Mouse (Mus musculus) kidney, postnatal 25 days (tissue): ENCODE results near the gene Atp11a.

Experiments
- DNase-seq, 2 experiments: peaks; one replicate each; pipeline ENCODE4 v3.0.0; 2021; ENCODE audit warnings: mixed read lengths in 2 of 2

Gene Atp11a

DNA sequence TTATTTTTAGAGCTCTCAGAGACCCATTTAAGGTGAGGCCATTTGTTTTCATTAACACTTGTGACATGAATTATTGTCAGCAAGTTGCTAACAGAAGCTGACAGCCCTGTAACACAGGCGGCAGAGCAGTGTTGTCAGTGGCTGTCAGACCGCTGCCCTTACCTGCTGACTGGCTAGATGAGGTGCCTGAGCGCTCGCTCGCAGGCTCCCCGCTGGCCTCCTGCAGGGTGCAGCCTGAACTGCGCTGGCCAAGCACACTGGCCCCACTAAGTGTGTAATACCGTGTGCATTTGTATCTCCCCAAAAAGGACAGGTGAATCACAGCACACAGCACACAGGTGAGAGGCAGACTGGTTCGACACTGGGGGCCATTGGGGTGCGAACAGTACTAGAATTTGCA is 67.7 kb downstream of the Atp11a start:
- no peak for DNase-seq

DNA sequence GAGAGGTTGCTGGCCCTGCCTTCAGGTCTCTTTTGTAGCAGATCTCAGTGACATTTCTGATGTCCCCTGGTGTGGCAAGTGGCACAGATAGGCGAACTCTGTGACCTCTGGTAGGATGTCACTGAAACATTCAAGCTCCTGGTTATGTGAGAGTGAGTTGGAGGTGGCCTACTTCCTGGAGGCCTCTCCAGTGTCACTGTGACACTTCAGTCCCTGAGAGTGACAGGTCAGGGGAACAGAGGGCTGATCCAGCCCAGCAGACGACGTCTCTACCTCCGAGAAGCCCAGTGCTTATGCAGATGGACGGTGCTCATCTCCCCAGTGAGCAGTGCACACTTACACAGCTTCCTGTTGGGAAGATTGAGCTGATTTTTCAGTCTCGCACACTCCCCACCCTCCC is 68.4 kb downstream of the Atp11a start:
- no peak for DNase-seq

DNA sequence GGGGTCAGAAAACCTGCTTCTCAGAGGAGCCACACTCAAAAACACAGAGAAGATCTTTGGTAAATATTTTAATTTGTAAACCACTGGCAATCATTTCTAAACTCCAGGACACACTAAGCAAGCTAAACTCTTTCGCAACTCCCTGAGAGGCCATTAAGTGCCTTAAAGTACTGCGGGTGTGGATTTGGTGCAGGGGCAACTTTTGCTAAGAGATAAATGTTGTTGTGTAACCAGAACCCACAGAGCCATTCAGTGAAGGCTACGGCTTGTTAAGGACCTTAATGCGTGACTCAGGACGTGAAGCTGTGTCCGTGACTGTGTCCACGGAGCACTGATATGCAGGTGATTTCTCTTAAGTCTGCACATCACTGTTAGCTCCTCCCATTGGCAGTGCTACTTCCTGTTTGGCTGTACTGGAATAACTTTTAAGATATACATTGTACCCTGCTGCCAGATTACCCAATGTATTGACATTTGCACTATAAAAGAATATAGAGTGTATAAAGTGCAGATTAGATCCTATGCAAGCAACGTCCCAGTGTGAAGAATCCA is 68.9 kb downstream of the Atp11a start:
- no peak for DNase-seq

DNA sequence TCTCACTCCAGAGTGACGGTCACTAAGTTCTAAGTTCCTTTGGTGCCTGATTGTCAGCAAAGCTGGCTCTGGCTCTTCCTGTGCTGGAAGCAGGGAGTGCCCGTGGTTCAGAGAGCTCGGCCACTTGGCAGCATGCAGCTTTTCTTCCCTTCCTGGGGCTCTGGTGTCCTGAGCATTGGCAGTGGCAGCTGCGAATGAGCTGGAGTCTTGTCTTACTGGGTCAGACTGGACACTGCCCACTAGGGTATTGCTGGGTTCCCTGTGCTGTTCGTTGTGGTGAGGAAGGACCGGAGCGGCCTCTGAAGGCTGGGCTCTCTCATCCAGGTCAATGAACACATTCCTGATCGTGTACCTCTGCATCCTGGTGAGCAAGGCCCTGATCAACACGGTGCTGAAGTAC is 70.3 kb downstream of the Atp11a start:
- DNase-seq, result no peak

DNA sequence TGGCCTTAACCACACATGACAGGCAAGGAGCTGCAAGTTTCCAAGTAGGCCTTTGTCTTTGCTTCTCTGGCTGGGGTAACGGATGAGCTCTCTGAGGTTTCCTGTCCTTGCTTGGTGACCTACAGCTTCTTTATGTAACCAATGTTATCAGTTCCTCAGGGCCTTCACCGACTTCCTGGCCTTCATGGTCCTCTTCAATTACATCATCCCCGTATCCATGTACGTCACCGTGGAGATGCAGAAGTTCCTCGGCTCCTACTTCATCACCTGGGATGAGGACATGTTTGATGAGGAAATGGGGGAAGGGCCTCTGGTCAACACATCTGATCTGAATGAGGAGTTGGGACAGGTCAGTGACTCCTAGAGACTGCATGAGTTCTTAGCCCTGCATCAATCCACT is 71.5 kb downstream of the Atp11a start:
- no peak for DNase-seq

DNA sequence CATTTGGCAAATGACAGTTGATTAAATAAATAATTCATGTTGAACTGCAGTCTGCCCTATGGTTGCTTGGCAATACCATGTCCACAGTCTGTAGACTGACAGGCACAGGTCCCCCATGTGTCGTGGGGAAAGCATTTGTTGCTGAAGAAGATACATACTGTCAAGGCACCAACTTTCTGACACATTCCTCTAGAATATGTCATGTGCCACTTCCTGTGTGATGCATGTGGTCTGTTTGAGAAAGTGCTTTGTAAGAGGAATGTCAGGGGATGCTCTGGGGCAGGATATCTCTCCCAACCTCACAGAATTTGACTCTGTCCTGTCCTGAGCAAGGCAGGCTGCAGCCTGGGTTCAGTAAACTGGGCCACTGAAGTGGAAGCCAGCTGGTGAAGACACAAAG is 72.6 kb downstream of the Atp11a start:
- no peak for DNase-seq

DNA sequence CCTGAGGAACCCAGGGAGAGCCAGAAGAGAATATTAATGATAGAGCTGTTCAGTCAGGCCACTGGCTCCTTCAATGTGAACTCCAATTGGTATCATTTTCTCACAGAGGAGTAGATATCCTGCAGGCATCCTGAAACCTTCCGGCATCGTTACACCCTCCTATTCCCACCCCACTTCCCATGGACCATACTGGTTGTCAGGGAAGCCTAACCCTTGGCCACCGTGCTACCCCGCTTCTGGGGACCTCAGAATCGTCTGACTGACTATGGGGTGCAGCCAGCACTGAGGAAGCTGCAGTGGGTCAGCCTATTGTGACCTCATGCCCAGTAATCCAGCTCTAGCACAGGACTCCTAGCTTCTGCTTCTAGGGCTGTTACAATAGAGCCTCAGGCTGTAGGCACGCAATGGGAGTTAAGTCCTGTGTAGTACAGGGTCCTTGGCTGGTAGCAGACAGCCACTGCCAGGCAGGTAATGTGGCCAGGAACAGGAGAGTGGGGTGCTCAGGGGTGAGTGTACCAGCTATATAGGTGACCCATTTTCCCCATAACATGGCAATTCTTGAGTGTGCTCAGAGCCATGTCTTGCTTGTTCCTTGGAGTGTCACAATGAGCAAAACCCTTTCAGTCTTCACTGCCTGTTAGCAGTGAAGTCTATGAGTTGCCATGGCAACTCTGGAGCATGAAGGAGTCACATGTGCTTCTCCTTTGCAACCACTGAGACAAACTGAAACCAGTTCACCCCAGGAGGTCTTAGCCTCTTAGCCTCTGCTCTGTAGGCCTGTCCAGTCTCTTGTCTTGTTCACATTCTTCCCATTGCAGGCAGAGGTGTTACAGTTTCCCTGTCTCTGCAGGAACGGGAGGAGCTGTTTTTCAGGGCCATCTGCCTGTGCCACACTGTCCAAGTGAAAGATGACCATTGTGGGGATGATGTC is 75.1 kb downstream of the Atp11a start:
- no peak for DNase-seq

DNA sequence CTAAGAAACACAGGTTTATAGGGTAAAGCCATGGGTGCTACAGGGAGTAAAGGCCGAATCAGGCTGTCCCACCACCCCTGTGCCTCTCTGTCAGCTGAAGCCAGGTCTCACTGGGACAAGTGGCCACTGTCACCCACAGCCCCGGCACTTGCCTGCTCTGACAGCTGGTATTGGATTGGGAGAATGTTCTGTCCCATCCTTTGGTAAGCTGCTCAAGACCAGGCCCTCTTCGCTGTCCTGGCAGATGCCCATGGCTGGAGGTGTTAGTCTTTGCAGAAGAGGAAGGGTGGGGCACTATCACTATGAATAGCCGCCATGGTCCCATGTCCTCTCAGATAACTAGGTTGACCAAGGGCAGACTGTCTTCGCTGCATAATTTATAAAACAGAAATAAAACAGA is 76.8 kb downstream of the Atp11a start:
- no peak for DNase-seq

DNA sequence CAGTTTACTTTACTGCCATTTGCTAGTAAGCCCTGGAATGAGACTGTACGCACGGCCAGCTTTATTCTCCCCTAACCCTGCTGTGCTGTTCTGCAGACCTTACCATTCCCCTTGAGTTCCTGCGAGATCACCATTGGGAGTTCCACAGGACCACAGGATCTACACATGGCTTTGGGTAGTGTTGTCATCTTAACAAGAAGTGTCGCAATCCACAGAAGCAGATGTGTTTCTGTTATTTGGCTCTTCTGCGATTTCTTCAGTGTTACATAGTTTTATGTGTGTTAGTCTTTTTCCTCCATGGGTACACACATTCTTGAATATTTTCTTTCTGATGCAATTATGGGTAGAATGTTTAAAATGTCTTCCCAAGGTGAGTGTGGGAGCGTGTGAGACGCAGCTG is 84.0 kb downstream of the Atp11a start:
- DNase-seq, result no peak

DNA sequence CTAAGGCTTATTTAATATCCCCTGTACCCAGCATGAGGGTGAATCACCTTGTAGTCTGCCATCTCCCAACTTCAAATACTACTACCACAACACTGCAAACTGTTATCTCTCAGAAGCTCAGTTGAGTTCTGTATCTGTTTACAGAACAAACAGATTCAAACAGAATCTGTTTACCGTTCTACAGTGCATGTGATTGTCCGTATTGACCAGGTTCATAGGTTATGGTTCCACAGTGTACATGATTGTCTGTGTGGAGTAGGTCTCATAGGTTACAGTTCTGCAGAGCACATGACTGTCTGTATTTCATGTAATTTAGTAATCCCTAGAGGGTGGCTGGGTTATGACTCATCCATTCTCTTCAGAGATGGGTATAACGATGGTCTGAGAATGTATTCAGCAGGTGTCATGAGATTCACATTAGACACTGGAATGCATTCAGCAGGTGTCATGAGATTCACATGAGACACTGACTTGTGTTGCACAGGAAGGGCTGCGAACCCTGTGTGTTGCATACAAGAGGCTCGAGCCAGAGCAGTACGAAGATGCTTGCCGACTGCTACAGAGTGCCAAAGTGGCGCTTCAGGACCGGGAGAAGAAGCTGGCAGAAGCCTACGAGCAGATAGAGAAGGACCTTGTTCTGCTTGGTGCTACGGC is 85.7 kb downstream of the Atp11a start:
- no peak for DNase-seq

DNA sequence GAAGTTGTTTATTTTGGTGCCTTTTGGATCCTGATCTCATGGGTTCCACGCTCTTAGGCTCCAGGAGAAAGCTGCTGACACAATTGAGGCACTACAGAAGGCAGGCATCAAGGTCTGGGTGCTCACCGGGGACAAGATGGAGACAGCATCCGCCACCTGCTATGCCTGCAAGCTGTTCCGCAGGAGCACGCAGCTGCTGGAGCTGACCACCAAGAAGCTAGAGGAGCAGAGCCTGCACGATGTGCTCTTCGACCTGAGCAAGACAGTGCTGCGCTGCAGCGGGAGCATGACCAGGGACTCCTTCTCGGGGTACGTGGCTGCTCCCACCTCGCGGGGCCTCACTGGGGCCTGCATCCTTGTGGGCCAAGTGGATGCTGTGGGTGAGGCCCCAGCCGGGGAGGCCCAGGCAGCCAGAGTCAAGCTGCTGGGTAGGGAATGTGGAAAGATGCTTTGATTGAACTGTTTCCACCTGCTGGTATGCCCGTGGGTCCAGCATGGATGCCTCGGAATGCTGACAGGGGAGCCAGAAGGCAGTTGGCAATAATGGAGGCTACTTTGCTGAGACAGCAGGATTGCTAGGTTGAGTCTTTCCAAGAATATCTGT is 87.6 kb downstream of the Atp11a start:
- DNase-seq, result no peak

DNA sequence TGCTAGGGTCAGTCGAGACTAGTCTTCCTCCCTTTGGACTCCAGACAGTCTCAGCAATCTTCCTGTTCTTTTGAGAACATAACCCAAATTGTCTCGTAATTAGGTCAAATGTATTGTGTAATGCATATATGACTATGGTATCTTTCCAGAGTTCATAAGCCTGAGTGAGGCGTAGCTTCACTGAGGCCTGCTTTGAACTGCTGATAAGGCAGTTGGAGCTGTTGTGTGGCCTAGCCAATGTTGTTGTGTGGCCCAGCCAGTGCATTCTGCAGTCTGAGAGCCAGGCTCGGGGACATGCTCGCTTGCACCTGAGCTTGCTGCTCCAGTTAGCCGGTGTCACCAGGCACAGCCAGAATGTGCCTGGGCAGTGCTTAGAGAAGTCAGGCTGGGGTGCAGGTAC is 89.6 kb downstream of the Atp11a start:
- no peak for DNase-seq

DNA sequence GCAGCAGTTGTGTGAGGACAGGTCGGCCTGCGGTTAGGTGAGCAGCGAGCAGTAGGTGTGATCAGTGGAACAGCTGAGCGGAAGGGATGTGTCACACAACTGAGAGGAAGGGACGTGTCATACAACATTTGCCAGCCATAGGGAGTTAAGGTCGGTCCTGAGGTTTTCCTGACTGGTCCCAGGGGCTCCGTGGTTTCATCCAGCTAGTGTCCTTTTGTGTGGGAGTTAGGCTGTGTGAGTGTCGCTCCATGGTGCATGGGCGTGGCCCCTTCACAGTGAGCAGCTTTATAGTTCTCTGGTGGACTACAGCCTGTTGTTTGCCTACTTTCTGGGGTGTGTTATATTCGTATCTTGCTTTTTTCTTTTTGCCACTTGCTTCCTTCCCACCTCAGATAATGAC is 94.4 kb downstream of the Atp11a start:
- DNase-seq, result no peak

DNA sequence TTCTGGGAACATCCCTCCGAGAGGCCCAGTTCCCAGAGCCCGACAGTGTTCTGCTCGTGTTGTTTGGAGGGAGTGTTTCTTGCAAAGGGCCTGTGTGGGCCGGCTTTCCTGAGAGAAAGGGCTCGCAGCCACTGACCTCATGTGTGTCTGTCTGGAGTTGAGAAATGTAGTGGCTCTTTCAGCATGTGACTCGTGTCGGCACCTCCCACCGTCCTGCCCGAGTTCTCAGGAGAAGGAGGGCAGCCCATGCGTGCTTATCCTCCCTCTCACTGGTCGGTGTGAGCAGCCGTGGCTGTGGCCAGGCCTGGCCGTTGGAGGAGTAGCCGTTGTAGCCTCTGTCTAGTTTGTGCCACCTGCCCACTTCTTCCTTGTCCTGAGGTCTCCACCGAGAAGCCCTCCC is 99.2 kb downstream of the Atp11a start:
- no peak for DNase-seq

DNA sequence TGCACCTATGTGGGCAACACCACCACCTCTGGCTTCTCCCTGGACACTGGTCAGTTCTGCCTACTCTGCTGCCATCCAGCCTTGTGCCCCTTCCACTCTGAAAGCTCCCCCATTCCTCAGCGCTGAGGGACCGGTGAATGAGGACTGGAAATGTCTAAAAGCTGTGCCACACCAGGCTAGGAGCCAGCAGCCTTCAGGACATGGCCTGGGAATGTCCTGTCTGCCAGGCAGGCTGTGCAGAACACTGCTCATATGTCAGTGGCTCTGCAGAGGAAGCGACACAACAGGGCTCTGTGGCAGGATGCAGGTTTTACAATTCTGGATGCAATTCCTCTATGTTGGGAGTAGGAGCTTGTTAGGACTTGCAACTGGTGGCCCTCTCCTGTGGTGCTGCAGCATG is 106.2 kb downstream of the Atp11a start:
- no peak for DNase-seq

DNA sequence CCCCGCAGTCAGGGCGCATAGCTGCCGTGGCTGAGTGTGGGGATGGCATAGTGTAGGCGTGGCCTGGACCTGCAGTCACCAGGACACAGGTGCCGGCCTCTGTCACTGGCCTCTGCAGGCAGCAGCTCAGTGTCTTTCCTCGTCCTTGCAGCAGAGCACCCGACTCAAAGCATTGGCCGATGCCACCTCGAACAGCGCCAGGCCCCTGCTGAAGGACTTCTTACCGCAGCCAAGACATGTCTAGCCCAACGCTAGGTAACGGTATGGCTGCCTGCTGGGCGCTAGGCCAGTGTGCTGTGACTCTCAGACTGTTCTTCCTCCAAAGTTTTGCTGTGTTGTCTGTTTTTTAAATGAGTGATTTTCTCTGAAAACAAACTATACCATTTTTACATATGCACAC is 106.8 kb downstream of the Atp11a start:
- no peak for DNase-seq

DNA sequence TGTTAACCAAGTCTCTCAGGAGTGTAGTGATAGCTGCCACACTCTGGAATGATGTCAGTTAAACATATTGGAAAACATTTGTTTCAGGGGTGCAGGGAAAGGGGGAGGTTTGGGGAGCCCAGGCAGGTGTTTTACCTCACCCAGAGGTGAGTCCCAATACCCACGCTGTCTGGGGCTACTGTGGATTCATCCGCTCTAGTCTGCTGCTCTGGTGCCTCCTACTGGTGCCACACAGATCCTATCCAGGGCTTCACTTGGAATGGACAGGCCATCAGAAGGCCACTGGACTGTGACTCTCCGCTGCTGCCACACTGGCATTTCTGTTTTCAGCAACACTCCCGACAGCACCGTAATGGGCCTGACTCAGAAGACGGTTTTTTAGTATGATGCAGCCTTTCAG is 109.0 kb downstream of the Atp11a start:
- no peak for DNase-seq

DNA sequence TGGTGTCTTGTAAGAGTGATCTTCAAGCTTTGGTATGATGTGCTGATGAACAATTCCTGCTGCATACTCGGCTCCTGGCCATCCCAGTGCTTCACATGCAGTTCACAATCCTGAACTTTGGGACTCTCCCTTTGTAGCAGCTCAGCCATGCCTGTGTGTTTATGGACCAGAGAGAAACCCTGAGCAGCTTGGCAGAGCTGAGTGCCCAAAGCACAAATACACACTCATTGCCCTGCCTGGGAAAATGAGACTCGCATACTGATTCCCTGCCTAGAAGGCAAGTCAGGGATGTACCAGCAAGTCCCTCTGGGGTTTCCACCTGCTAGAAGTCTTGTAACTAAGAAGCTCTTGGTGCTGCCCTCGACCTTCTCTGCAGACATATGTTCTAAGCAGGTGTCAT is 112.8 kb downstream of the Atp11a start:
- no peak for DNase-seq

DNA sequence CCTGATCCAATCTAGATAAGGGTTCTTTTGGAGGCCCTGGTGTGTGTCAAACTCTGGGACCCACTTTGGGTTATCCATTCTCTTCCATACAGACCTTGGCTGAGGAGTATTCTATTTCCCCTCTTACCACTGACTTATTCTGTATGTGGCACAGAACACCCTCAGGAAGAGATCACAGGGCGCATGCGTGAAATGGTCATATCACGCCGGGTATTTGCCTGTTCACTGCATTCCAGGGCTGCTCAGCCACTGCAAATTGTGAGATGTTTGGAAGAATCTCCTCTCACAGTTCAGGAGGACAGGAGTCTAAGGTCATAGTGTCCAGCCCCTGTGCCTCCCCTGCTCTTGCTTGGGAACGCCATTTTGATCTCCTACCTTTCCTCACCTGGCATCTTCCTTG is 113.8 kb downstream of the Atp11a start:
- no peak for DNase-seq

DNA sequence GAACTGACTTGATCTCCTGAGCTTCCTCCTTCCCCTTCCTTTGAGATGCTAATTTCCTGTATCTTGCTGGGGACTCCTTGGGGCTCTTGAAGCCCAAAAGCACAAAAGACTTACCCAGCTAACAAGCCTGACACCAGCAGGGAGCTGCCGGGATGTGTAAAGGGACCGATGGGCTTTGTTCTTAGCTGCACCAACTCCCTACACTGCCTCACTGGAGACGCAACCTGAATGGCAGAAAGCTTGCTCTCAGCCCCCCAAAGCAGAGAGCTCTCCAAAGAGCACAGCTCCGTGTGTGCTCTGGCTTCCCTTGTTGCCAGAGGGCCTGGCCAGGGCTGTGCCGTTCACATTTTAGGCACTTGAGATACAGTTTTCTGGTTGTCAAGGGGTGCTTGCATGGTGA is 114.6 kb downstream of the Atp11a start:
- DNase-seq, result no peak

DNA sequence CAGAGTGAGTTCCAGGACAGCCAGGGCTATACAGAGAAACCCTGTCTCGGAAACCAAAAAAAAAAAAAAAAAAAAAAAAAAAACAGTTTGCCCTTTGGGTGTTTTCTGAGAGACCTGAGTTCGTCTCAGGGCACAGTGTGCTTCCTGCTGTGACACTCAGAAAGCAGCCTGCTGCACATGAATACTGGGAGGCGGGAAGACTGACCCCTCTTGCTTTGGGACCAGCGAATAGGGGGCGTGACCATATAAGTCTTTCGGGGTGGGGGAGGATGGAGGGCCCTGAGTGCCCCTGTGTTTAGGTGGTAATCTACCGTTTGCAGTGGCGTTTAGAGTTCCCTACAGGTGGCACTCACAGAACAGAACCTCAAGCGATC is 116.2 kb downstream of the Atp11a start:
- no peak for DNase-seq

DNA sequence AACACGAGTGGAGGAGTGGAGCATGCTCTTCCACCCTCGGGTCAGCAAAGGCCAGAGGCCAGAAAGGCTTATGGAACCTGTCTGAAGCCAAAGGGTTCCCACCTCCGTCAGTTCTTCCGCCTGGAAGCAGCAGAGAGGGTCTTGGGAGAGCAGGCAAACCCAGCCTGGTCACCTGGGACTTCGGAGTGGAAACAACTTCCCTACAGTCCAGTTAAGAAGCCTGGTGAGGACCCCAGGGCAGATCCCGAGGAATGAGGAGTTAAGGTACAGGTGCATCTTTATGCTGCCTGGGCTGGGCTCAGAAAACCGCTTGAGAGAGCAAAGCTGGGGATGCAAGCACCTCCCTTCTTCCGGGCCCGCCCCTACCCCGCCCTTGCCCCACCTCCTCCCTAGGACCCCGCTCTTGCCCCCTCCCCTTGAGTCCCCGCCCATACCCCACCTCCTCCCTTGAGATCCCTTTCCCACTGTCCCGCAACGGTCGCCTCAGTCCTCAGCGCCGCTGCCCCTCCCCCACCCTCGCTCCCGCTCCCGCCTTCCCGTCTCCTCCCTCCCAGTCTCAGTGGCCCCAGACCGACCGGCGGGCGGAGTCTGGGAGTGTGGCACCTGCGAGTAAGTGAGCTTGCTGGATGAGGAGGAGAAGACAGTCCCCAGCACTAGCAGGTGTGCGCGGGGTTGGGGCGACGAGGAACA is 116.7 kb downstream of the Atp11a start, which contains the start of gene Mcf2l:
Gene Mcf2l (plus strand): TSS at position 450 of the 690 bp plus-strand sequence.
- peak; percentile 80 to 92 for DNase-seq

DNA sequence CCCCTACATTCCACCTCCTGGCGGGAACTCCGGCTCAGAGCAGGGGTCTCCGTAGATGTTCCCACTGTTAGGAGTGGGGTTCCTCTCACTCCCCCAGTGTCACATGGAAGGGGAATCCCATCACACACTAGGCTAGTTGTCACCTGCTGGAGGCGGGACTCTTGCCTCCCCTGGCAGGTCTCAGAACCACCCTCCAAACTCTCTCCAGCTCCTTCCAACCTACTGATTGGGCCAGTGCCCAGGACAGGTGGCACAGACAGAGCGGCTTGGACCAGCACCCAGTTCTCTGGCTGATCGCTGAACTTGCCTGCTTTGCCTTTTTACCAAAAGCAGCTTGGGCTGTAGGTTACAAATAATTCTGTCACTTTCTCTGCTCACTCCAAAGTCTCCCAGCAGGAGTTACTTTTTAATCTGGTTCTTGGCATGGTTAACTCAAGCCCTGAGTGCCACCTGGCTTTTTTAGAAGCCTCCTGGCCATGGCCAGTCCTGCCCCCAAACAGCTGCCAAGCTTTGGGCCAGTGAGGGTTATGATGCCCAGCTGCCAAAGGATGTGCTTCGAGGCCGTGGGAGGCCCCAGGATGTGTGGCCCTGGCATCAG is 117.5 kb downstream of the Atp11a start:
- peak; percentile 84 to 93 for DNase-seq
